Mouse (Mus musculus) adrenal gland, postnatal 14 days (tissue): Measurements from ENCODE around the gene N4bp1. TPM values are rescaled to one million over a fixed set of nuclear protein-coding genes. Genes with fewer than 3 reads are reported as not detected.
A peak's percentile ranks its signal among the peaks of the same experiment; 100 is the strongest.

Source experiments
- DNase-seq: peaks from one replicate; pipeline ENCODE4 v3.0.0; 2021; ENCODE audit warnings: mixed read lengths
- long read RNA-seq, 2 experiments: library from polyadenylated mRNA; stranded (forward); transcript quantifications; one replicate each; pipeline ENCODE4 v2.0.0; 2021
- total RNA-seq: library from RNA; stranded (reverse); gene quantifications from 2 replicates; pipeline ENCODE4 v1.2.3, GENCODE M21; 2021

Gene N4bp1
- total RNA-seq: 30.6 and 30.7 TPM in 2 replicates
- long read RNA-seq, experiment 1, full-length matches to known transcripts: 9 of 14 reads
- long read RNA-seq, experiment 1, partial matches to known transcripts: 1 of 14 reads
- long read RNA-seq, experiment 1, other reads (novel, unspliced or antisense): 4 of 14 reads
- long read RNA-seq, experiment 2, full-length matches to known transcripts: 4 of 9 reads
- long read RNA-seq, experiment 2, partial matches to known transcripts: 1 of 9 reads
- long read RNA-seq, experiment 2, other reads (novel, unspliced or antisense): 4 of 9 reads

- peak; percentile 96 for DNase-seq
Observed at GRCm38 (mm10) chr8:86884489-86885463, at the start of gene N4bp1. TSS of gene N4bp1 (minus strand) at chr8:86885258.

DNA sequence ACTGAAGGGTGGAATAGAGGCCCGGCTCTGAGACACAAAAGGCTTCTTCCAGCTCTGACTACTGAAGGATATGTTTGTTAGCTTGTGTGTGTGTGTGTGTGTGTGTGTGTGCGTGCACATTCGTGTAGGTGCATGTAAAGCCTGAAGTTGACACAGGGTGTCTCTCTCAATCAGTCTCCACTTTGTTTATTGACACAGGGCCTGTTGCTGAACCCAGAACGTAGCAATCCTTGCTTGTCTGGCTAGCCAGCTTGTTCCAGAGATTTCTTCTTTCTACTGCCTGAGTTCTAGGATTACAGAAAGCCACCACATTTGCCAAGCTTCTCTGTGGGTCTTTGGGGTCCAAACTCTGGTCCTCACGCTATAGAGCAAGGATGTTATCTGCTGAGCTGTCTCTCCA lies 49.8 kb upstream of the N4bp1 start:
- DNase-seq: no peak

- DNase-seq: no peak
Observed at GRCm38 (mm10) chr8:86934393-86934792, 49.3 kb upstream of the N4bp1 start.

GRCm38 (mm10) chr8:86933898-86934297 lies 48.8 kb upstream of the N4bp1 start:
- peak; percentile 65 for DNase-seq

- no peak for DNase-seq
Observed at GRCm38 (mm10) chr8:86926237-86926636, 41.2 kb upstream of the N4bp1 start.

DNA sequence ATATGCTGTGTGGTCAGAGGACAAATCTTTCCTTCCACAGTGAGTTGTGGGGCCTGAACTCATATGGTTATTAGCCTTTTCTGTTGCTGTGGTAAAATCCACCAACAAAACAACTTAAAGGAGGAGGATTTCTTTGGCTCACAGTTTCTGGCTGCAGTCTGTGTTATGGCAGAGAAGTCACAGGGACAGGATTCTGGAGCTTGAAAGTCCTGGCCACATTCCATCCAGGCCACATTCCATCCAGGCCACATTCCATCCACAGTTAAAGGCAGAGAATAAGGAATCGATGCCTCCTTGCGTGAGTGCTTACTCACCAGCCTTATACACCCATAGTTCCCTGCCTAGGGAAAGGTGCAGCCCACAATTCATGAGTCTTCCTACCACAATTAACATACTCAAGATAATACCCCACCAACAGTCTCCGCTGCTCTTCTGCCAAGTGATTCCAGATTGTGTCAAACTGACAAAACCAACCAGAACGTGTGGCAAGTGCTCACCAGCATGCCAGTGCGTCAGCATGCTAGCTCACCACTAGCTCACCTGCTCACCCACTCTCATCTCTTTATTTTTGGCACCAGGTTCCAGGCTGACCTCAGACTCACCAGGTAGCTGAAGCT lies 38.3 kb upstream of the N4bp1 start:
- no peak for DNase-seq

- DNase-seq: no peak
Observed at GRCm38 (mm10) chr8:86922673-86923072, 37.6 kb upstream of the N4bp1 start.

DNA sequence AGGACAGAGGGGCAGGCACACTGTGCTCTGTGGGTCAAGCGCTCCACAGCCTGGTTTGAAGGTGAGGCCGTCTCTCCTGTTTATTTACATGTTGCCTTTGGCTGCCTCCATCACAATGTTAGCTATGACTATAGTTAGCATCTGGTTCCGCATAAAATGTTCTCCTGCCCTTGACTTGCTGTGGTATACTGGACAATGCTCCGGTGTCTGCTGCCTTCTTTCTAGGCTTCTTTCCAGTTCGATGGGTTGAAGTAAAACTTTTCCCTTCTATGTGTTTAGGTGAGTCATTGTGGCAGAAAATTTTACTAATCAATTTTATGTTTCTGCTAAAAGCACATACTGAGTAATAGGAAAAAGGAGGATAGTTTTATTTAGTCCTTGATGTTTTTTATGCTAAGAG lies 37.1 kb upstream of the N4bp1 start:
- no peak for DNase-seq

- no peak for DNase-seq
Observed at GRCm38 (mm10) chr8:86920996-86921395, 35.9 kb upstream of the N4bp1 start.

GRCm38 (mm10) chr8:86920455-86920854 lies 35.4 kb upstream of the N4bp1 start:
- no peak for DNase-seq

DNA sequence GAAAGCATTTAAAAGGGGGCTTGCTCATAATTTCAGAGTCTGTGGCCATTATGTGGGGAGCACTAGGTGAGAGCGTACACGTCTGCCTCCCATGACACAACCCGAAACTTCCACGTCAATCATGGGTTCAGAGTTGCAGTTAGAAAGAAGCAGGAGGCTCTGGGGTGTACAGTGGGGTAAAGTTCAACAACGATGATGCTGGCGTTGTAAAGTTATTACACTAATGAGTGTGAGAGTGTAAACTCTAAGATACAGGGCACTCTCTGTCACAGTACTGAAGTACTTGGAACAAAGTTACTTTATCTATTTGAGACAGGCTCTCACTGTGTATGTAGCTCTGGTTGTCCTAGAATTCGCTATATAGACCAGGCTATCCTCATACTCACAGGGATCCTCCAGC lies 35.0 kb upstream of the N4bp1 start:
- no peak for DNase-seq

- no peak for DNase-seq
Observed at GRCm38 (mm10) chr8:86919262-86919661, 34.2 kb upstream of the N4bp1 start.

DNA sequence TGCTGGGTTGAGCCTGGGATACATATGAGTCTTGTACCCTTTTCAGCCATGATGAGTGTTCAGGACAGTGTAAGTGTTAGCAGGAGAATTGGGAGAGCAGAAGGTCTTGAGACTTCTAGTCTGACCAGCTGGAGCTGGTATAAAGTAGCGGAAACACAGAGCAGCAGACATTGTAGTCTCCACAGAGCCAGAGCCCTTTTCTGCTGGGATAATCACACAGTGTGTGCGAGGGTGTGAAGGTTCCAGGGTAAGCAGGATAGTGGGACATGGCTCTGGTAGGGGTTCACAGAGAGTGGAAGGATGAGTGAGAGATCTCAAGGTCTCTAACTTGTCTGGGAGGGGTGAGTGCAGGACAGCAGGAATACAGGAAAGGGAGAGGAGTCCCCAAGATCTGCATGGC lies 33.0 kb upstream of the N4bp1 start:
- DNase-seq: no peak

DNA sequence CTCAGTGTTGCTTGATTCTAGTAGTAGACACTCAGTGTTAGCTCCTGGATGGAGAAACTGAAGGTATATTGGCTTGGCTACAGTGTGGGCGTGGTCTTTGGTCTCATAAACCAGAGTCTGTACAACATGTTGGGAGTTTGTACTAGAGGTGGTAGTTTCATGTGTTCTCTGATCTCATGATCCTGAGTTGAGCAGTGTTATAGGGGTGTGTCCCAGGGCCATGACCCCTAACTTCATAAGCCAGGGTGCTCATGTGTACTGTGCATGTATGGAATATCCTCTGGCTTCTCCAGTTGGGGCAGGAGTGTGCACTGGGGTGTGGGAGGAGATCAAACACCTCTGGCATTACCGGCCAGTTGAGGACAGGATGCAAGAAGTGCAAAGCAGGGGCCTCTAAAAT lies 32.6 kb upstream of the N4bp1 start:
- no peak for DNase-seq

GRCm38 (mm10) chr8:86916369-86916768 lies 31.3 kb upstream of the N4bp1 start:
- no peak for DNase-seq

- no peak for DNase-seq
Observed at GRCm38 (mm10) chr8:86911136-86911535, 26.1 kb upstream of the N4bp1 start.

- no peak for DNase-seq
Observed at GRCm38 (mm10) chr8:86910250-86910649, 25.2 kb upstream of the N4bp1 start.

DNA sequence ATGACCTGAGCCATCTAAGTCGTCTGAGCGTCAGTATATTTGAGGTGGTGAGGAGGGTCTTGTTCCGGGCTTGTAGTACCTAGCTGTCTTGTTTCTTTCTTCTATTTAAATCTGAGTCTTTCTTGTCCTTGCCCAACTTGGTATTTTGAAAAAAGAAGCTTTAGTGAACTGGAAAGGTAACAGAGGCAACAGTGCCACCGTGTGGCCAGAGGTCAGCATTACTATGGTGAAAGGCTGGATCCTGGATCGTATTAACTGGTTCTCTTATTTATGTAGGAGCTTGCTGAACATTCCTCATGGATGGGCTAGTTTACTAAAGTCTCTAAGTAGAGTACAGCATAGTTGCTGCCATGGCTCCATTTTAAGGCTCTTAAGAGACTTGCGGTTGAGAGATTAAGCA lies 23.5 kb upstream of the N4bp1 start:
- DNase-seq: peak; percentile 84

DNA sequence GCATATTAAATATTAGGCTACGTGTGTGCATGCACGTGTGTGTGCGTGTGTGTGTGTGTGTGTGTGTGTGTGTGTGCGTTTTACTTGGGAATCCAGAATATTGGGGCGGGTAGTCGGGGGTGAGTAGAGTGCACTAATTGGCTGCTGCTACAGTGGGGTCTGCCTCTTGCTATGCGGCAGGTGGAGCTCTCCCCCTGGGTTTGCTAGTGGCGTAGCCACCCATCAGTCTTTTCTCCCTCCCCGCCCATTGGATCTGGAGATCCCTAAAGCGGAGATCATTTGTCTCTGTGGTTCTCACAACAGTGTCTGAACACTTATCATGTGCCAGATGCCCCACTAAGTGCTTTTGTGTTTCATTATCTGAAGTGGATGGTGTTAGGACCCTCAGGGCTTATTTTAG lies 19.9 kb upstream of the N4bp1 start:
- DNase-seq: no peak

GRCm38 (mm10) chr8:86903104-86903503 lies 18.0 kb upstream of the N4bp1 start:
- peak; percentile 88 for DNase-seq

DNA sequence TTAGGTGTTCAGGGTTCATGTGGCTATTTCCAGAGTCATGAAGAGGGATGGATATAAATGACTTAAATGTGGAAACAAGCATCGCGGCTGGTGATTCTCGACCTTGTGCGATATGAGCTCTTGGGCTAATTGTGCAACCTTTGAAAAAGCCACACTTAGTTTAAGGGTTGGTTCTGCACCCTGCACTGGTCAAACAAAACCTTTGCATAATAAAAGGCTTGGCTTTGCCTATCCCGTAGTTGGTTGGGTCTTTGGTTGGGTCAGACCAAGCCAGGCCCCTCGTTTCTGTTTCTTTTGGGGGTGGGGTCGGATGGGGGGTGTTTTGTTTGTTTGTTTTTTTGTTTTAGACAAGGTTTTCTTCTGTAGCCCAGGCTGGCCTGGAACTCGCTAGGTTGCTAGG lies 17.6 kb upstream of the N4bp1 start:
- no peak for DNase-seq

DNA sequence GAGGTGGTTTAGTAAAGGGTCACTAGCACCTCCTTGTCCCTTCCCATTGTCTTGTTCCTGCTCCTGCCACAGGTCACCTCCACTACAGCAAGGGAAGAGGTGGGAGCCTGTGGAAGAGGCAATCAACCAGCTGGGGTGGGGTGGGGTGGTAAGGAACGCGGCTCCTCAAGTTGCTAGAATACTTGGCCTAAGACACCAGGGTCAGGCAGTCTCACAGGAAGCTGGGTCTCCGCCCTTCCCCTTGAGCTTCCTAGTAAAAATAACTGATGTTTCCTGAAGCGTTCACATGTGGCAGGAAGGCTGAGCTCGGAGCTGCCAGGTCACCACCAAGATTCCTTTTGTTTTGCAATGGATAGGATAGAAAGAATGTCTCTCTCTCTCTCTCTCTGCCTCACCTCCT lies 16.9 kb upstream of the N4bp1 start:
- DNase-seq: peak; percentile 53
